Mouse (Mus musculus): ENCODE results near the gene Hs3st2. TPM values are rescaled to one million over a fixed set of nuclear protein-coding genes. Genes with fewer than 3 reads are reported as not detected.
A peak's percentile ranks its signal among the peaks of the same experiment; 100 is the strongest.

Hs3st2 gene
- polyA plus RNA-seq, 1 experiment from 2014 or later: 6.2 TPM

DNA sequence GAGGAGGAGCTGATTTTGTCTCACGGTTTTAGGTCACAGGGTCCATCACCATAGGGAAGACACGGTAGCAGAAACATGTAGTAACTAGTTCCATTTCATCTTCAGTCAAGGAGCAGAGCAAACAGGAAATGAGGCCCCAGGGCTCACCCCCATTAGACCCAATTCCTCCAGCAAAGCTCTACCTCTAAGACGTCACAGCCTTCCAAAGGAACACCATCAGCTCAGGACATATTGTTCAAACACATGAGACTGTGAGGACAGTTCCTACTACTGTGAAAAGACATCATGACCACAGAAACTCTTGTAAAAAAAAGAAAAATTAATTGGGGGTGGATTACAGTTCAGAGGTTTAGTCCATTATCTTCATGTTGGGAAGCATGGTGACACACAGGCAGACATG, 125.1 kb downstream of the Hs3st2 start:
- Histone ChIP-seq H3K9ac (ENCODE audit: low read length) (no peak overlapping the region), H3K27ac (ENCODE audit: low read depth, low read length) (no peak overlapping the region), H3K36me3 (ENCODE audit: control insufficient read depth, insufficient read depth, low read length) (no peaks in the 10 kb centered on the region), H3K9me3 (replicated peaks; ENCODE audit: control insufficient read depth, low read length) (no peaks in the 10 kb centered on the region), H3K4me2 (ENCODE audit: low read length) (no peak overlapping the region), H3K4me3 (ENCODE audit: low read depth, low read length) (no peak overlapping the region), H3K4me1 (ENCODE audit: control insufficient read depth, insufficient read depth, low read length) (no peaks in the 10 kb centered on the region), H3K27me3 (replicated peaks; ENCODE audit: control insufficient read depth, insufficient read depth, low read length) (no peaks in the 10 kb centered on the region)
- ATAC-seq (no peak), DNase-seq (ENCODE audit: low spot score) (no peak)
- WGBS: 79% methylated on average over 3 of the region's 3 CpGs

DNA sequence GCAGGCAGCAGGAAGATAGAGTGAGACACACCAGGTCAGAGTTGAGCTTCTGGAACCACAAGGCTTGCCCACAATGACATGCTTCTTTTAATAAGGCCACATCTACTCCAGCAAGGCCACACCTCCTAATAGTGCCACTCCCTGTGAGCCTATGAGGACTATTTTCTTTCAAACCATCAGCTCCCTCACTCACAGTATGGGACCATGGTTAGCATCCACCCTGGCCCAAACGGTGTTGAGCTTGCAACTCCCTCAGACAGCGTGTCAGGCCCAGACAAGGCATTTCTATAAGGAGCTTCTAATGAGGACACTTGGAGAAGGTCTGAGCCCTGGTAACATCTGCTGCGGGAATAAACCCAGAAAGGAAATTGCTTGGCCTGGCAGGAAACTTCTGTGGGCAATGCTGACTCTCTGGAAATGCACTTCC, 125.5 kb downstream of the Hs3st2 start:
- Histone ChIP-seq H3K4me1 (ENCODE audit: control insufficient read depth, insufficient read depth, low read length) (no peaks in the 10 kb centered on the region), H3K9ac (ENCODE audit: low read length) (no peak overlapping the region), H3K27me3 (replicated peaks; ENCODE audit: control insufficient read depth, insufficient read depth, low read length) (no peaks in the 10 kb centered on the region), H3K27ac (ENCODE audit: low read depth, low read length) (no peak overlapping the region), H3K4me2 (ENCODE audit: low read length) (no peak overlapping the region), H3K36me3 (ENCODE audit: control insufficient read depth, insufficient read depth, low read length) (no peaks in the 10 kb centered on the region), H3K9me3 (replicated peaks; ENCODE audit: control insufficient read depth, low read length) (no peaks in the 10 kb centered on the region), H3K4me3 (ENCODE audit: low read depth, low read length) (no peak overlapping the region)
- no peak for ATAC-seq
- 81% methylated on average over 3 of the region's 3 CpGs for WGBS
- no peak for DNase-seq (ENCODE audit: low spot score)

DNA sequence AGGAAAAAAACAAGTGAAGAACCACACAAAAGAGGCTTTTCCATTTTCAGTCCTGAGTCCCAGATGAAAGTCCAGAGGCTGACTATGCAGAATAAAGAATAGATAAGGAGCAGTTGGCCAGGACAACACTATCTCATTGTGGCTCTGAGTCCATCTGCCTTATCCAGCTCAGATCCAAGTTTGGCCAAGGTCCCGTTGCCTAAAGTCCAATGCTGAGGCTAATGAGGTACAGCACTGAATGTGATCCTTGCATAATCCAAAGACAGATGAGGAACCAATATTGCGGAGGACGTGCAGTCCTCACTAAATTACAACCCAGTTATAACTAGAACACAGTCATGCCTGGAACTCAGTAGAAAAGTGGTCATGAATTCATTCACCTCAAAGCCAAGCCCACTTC, 130.5 kb downstream of the Hs3st2 start:
- ATAC-seq (no peak), DNase-seq (ENCODE audit: low spot score) (no peak)
- H3K9ac ChIP-seq (ENCODE audit: low read length): no peak overlapping the region
- no peak overlapping the region for H3K4me2 ChIP-seq (ENCODE audit: low read length)
- no peaks in the 10 kb centered on the region for H3K27me3 ChIP-seq (replicated peaks; ENCODE audit: control insufficient read depth, insufficient read depth, low read length)
- H3K9me3 ChIP-seq (replicated peaks; ENCODE audit: control insufficient read depth, low read length): no peaks in the 10 kb centered on the region
- H3K4me3 ChIP-seq (ENCODE audit: low read depth, low read length): no peak overlapping the region
- 0 out of 2 replicates have a peak, but pooled peaks cover 2% of the 10 kb centered on the region for H3K4me1 ChIP-seq (ENCODE audit: control insufficient read depth, insufficient read depth, low read length)
- H3K36me3 ChIP-seq (ENCODE audit: control insufficient read depth, insufficient read depth, low read length): no peaks in the 10 kb centered on the region
- 88% methylated on average over 3 of the region's 3 CpGs for WGBS
- no peak overlapping the region for H3K27ac ChIP-seq (ENCODE audit: low read depth, low read length)

GRCm38 (mm10) chr7:121529023-121529422, 137.4 kb downstream of the Hs3st2 start:
- Histone ChIP-seq H3K36me3 (ENCODE audit: control insufficient read depth, insufficient read depth, low read length) (no peaks in the 10 kb centered on the region), H3K4me3 (ENCODE audit: low read depth, low read length) (no peak overlapping the region), H3K27ac (ENCODE audit: low read depth, low read length) (no peak overlapping the region), H3K4me2 (ENCODE audit: low read length) (no peak overlapping the region), H3K9me3 (replicated peaks; ENCODE audit: control insufficient read depth, low read length) (no peaks in the 10 kb centered on the region), H3K9ac (ENCODE audit: low read length) (no peak overlapping the region), H3K27me3 (replicated peaks; ENCODE audit: control insufficient read depth, insufficient read depth, low read length) (no peaks in the 10 kb centered on the region), H3K4me1 (ENCODE audit: control insufficient read depth, insufficient read depth, low read length) (0 out of 2 replicates have a peak, but pooled peaks cover 2% of the 10 kb centered on the region)
- ATAC-seq (no peak), DNase-seq (ENCODE audit: low spot score) (no peak)
- 87% methylated on average over 2 of the region's 2 CpGs for WGBS

DNA sequence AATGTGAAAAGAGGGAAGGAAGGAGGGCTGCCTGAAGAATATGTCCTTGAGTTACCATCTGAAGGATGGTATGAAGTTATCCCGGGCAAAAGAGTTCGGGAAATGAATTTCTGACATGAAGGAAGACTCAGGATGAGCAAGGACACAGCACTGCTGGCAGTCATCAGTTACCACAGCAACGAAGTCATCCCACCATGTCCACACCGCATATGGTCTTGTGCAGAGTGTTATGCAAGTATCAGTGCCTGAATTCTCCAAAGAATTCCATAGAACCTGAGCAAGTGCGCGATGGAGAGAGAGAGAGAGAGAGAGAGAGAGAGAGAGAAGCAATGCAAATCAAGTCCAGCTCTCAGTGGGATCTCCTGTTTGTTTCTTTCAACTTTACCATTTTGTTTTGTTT, 142.0 kb downstream of the Hs3st2 start:
- Histone ChIP-seq H3K4me1 (ENCODE audit: control insufficient read depth, insufficient read depth, low read length) (no peaks in the 10 kb centered on the region), H3K9ac (ENCODE audit: low read length) (no peak overlapping the region), H3K9me3 (replicated peaks; ENCODE audit: control insufficient read depth, low read length) (no peaks in the 10 kb centered on the region), H3K27ac (ENCODE audit: low read depth, low read length) (no peak overlapping the region), H3K4me2 (ENCODE audit: low read length) (no peak overlapping the region), H3K36me3 (ENCODE audit: control insufficient read depth, insufficient read depth, low read length) (no peaks in the 10 kb centered on the region), H3K4me3 (ENCODE audit: low read depth, low read length) (no peak overlapping the region), H3K27me3 (replicated peaks; ENCODE audit: control insufficient read depth, insufficient read depth, low read length) (no peaks in the 10 kb centered on the region)
- ATAC-seq (no peak), DNase-seq (ENCODE audit: low spot score) (no peak)
- 93% methylated on average over 6 of the region's 6 CpGs for WGBS

DNA sequence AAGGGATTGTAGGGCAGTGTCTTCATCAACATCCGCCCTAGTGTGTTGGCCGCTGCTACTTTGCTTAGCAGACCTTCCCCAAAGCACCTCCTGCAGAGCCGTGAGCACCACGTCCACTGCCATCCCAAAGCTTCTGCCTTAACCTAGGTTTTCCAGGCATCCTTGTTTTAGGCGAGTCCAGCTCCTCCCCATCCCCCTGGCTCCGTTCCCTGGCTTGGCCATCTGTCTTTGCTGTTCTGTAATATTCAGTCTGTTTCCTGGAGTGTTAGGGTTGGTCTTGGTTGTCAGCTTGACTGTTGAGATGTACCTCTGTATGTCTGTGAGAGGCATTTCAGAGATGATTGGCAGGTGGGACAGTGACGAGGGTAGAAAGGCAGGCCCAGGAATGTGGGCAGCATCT, 142.7 kb downstream of the Hs3st2 start:
- Histone ChIP-seq H3K36me3 (ENCODE audit: control insufficient read depth, insufficient read depth, low read length) (no peaks in the 10 kb centered on the region), H3K4me1 (ENCODE audit: control insufficient read depth, insufficient read depth, low read length) (peaks cover 1% of the 10 kb centered on the region; the same call in 1 of the 2 replicates), H3K27ac (ENCODE audit: low read depth, low read length) (no peak overlapping the region), H3K9ac (ENCODE audit: low read length) (no peak overlapping the region), H3K4me3 (ENCODE audit: low read depth, low read length) (no peak overlapping the region), H3K27me3 (replicated peaks; ENCODE audit: control insufficient read depth, insufficient read depth, low read length) (no peaks in the 10 kb centered on the region), H3K9me3 (replicated peaks; ENCODE audit: control insufficient read depth, low read length) (no peaks in the 10 kb centered on the region), H3K4me2 (ENCODE audit: low read length) (no peak overlapping the region)
- ATAC-seq: no peak
- 82% methylated on average over 7 of the region's 7 CpGs for WGBS
- no peak for DNase-seq (ENCODE audit: low spot score)

GRCm38 (mm10) chr7:121535987-121536386, 144.3 kb downstream of the Hs3st2 start:
- Histone ChIP-seq H3K27ac (ENCODE audit: low read depth, low read length) (no peak overlapping the region), H3K36me3 (ENCODE audit: control insufficient read depth, insufficient read depth, low read length) (no peaks in the 10 kb centered on the region), H3K9me3 (replicated peaks; ENCODE audit: control insufficient read depth, low read length) (no peaks in the 10 kb centered on the region), H3K4me2 (ENCODE audit: low read length) (no peak overlapping the region), H3K4me3 (ENCODE audit: low read depth, low read length) (no peak overlapping the region), H3K4me1 (ENCODE audit: control insufficient read depth, insufficient read depth, low read length) (peaks cover 9% of the 10 kb centered on the region), H3K9ac (ENCODE audit: low read length) (no peak overlapping the region), H3K27me3 (replicated peaks; ENCODE audit: control insufficient read depth, insufficient read depth, low read length) (no peaks in the 10 kb centered on the region)
- ATAC-seq (no peak), DNase-seq (ENCODE audit: low spot score) (no peak)
- 72% methylated on average over 4 of the region's 4 CpGs for WGBS

DNA sequence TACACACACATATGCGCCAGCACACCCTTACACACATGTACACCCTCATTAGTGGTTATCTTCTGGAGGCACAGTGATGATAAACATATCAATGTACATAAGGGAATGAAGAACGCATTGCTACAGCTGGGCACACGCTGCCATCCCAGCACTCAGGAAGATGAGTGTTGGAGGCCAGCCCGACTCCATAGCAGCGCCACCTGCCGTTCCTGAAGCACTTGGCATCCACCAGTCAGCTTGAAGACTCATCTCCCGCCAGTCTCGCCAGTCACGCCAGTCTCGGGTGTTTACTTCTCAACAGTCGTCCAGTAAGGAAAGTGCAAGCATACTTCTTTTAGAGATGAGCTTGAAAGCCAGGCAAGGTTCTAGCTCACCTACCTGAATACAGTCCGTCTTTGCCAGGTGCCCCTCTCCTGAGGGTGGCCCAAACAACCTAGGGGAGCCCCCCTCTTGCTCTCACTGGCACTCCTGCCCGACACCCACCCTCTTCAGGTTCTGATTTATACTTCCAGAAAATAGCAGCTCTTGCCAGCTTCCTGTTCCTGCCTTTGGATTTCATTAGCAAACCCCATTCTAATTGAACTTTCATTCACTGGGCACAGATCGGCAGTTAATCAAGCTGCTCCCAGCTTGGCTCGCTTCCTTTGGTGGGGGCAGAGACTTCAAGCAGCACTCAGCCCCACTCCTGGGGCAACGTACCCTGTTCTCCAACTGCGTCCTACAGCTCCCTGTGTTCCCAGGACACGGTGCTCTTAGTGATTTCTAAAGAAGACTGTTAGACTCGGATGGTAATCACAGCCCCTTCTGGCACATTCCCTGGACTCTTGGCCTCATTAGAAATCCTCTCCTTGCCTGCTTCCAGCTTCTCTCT, 148.0 kb downstream of the Hs3st2 start:
- H3K36me3 ChIP-seq (ENCODE audit: control insufficient read depth, insufficient read depth, low read length): no peaks in the 10 kb centered on the region
- ATAC-seq: peak; percentile 93
- H3K9ac ChIP-seq (ENCODE audit: low read length): no peak overlapping the region
- peaks cover 9% of the 10 kb centered on the region for H3K4me1 ChIP-seq (ENCODE audit: control insufficient read depth, insufficient read depth, low read length)
- peak overlapping the region; percentile 37 for H3K4me2 ChIP-seq (ENCODE audit: low read length)
- 35% methylated on average over 19 of the region's 19 CpGs for WGBS
- peak; percentile 89 for DNase-seq (ENCODE audit: low spot score)
- H3K27me3 ChIP-seq (replicated peaks; ENCODE audit: control insufficient read depth, insufficient read depth, low read length): no peaks in the 10 kb centered on the region
- H3K4me3 ChIP-seq (ENCODE audit: low read depth, low read length): no peak overlapping the region
- peak overlapping the region; percentile 53 for H3K27ac ChIP-seq (ENCODE audit: low read depth, low read length)
- peaks cover 5% of the 10 kb centered on the region; the same call in 1 of the 2 replicates for H3K9me3 ChIP-seq (replicated peaks; ENCODE audit: control insufficient read depth, low read length)

DNA sequence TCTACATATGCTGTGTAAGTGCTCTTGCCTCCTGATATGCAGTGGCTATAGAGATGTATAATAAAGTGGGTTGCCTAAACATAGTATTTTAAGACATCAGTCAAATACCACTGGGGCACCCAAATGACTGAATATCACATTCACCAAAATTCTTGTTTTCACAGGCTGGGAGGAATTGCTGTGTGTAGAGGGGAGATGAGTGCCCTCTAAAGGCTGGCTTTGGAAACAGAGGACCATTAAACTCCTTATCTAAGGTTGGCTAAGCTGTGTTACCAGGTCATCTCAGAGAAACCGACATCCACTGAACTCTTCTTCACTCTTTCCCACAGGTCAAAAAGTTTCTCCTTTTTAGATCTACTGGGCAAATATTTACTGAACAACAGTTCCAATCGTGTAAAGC, 150.8 kb downstream of the Hs3st2 start:
- H3K9ac ChIP-seq (ENCODE audit: low read length): no peak overlapping the region
- H3K9me3 ChIP-seq (replicated peaks; ENCODE audit: control insufficient read depth, low read length): peaks cover 5% of the 10 kb centered on the region; the same call in 1 of the 2 replicates
- no peak overlapping the region for H3K4me3 ChIP-seq (ENCODE audit: low read depth, low read length)
- H3K4me2 ChIP-seq (ENCODE audit: low read length): no peak overlapping the region
- no peak for ATAC-seq
- no peak overlapping the region for H3K27ac ChIP-seq (ENCODE audit: low read depth, low read length)
- H3K36me3 ChIP-seq (ENCODE audit: control insufficient read depth, insufficient read depth, low read length): no peaks in the 10 kb centered on the region
- no peaks in the 10 kb centered on the region for H3K27me3 ChIP-seq (replicated peaks; ENCODE audit: control insufficient read depth, insufficient read depth, low read length)
- WGBS: 70% methylated on average over 2 of the region's 2 CpGs
- peak; percentile 36 for DNase-seq (ENCODE audit: low spot score)
- peaks cover 9% of the 10 kb centered on the region for H3K4me1 ChIP-seq (ENCODE audit: control insufficient read depth, insufficient read depth, low read length)

Data from forebrain, embryonic 14.5 days (tissue).